Comparison of ENCODE assay signal across 10 mouse cellular contexts in genomic region chr7:96142973-96143596, GRCm38 (mm10). TPM values are rescaled to one million over a fixed set of nuclear protein-coding genes. Genes with fewer than 3 reads are reported as not detected.
DNase-seq lines count a peak whose midpoint lies in the region; ATAC-seq and TF ChIP-seq lines count a peak whose summit lies in the region.
"Had no signal": no experiment of that assay in that cellular context is flagged by ENCODE, and none has a peak within 500 bp of the region (broad histone marks: within the 10 kb centered on the region; RNA-seq: fewer than 3 reads in every experiment).

No protein-coding gene starts in this region.

- no peak for DNase-seq in frontal cortex, postnatal 25 days (ENCODE audit: low spot score in 2 of 2)
- DNase-seq in adrenal gland, adult 18-20 months (ENCODE audit: low spot score in 2 of 2) = peak; percentile 18 to 32
- peak; percentile 92 for DNase-seq in gastrocnemius, adult 2 months
- peak; percentile 88 for DNase-seq in heart, postnatal 4 days
- DNase-seq in lung, postnatal 4 days = peak; percentile 30 to 75
- DNase-seq in liver = no peak

- H3K4me1 ChIP-seq in forebrain, embryonic 13.5 days = peaks cover 3% of the 10 kb centered on the region; the same call in 1 of the 2 replicates
- H3K4me1 ChIP-seq: megakaryocyte, embryonic 14.5 days had no signal

- ATAC-seq in frontal cortex, adult (ENCODE audit: low TSS enrichment) = 0 out of 2 replicates have a peak, but pooled peaks have one; percentile 47
- ATAC-seq in forebrain, embryonic 13.5 days = no peak

- H3K27ac ChIP-seq in gastrocnemius, adult 2 months = peak overlapping the region; percentile 70
- H3K27ac ChIP-seq in forebrain, embryonic 13.5 days = no peak overlapping the region

- 79% methylated on average over 3 of the region's 3 CpGs for WGBS in forebrain, embryonic 13.5 days

- no peak for TF ChIP-seq CTCF in gastrocnemius, adult 2 months (IDR thresholded peaks at IDR 0.05)

- intact Hi-C loops in gastrocnemius, adult 2 months (cut with DNase I) = loop anchor here (10.0 kb wide), 1 partner anchor 772 kb away; no protein-coding TSS in a partner anchor

- H3K4me3 ChIP-seq in gastrocnemius, adult 2 months = no peak overlapping the region
- no peak overlapping the region for H3K4me3 ChIP-seq in forebrain, embryonic 13.5 days
- H3K4me3 ChIP-seq: megakaryocyte, embryonic 14.5 days had no signal

- H3K9ac ChIP-seq in forebrain, embryonic 13.5 days = no peak overlapping the region

- H3K36me3 ChIP-seq in forebrain, embryonic 13.5 days (ENCODE audit: poor library complexity, severe bottlenecking) = no peaks in the 10 kb centered on the region

- H3K27me3 ChIP-seq in forebrain, embryonic 13.5 days = no peaks in the 10 kb centered on the region
- H3K27me3 ChIP-seq: megakaryocyte, embryonic 14.5 days had no signal

- H3K9me3 ChIP-seq in forebrain, embryonic 13.5 days (replicated peaks) = no peaks in the 10 kb centered on the region

- H3K4me2 ChIP-seq in forebrain, embryonic 13.5 days = no peak overlapping the region

RNA-seq across cellular contexts. Expression of gene Tenm4, which starts 28.0 kb away (rescaled TPM):
- total RNA-seq in adrenal gland, adult 18-20 months (2021) = 10 to 100 TPM; 11.8 to 27.2 TPM
- total RNA-seq in gastrocnemius, adult 2 months (2021) = under 1 TPM; 0.13 to 0.73 TPM
- total RNA-seq in heart, postnatal 4 days (2021) = 1 to 10 TPM; 8.3 to 8.7 TPM
- polyA plus RNA-seq in forebrain, embryonic 13.5 days (2015; fragmentation: Nextera tagmentation; extraction: Ambion mirVana) = 67.6 and 73.6 TPM in 2 replicates
- total RNA-seq: hematopoietic stem cell, adult 5-6 weeks had no signal

Comparison
In these comparisons a context has a peak if more than half of its experiments do, and no peak if none do; other contexts are left out.
1. DNase-seq: peak in adrenal gland, adult 18-20 months (2 of 2), gastrocnemius, adult 2 months (single experiment), heart, postnatal 4 days (single experiment) and lung, postnatal 4 days (2 of 2); none in frontal cortex, postnatal 25 days (0 of 2) and liver (single experiment).
2. RNA of gene Tenm4, which starts 28.0 kb away (total RNA-seq): 11.8 to 27.2 TPM in adrenal gland, adult 18-20 months and 8.3 to 8.7 TPM in heart, postnatal 4 days; 0.13 to 0.73 TPM in gastrocnemius, adult 2 months; every median in the first group is over 4 times any median in the second.